In the genomic region with DNA sequence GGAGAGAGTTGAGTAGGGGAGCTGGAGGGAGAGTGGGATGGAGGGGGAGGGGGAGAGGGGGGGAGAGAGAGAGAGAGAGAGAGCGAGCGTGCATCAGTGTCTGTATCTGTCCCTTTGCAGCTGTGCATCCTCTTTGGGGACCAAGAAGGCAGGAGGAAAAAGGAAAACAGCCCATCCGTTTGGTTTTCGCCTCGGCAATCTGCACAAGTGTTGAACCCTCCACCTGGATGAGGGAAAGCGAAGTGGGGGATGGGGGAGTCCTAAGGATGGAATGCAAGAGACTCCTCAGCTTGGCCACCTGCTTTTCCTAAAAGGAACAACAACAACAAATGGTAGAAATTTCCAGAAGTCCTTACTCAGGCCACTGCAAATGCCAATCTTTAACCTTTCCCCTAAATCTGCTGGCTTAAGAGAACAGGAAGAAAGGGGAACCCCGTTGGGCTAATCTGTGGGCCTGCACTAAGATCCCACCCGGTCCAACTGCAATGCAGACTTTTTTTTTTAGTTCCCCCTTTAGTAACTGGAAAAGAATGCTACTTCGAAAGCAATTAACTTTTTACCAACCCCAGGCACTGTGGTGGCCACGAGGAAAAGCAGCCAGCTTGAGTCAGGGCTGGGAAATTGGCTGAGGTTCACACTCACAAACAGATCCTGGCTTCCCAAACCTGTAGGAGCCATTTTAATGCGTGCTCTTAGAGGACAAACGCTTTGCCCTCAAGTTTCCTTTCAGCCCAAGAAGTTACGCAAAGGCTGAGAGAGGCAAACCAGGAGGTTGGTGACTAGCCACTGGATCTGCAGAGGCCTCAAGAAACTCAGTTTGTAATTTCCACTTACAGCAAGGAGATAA, we compare ENCODE assay signal across 8 mouse cellular contexts. TPM values are rescaled to one million over a fixed set of nuclear protein-coding genes. Genes with fewer than 3 reads are reported as not detected.
DNase-seq lines count a peak whose midpoint lies in the region; ATAC-seq lines count a peak whose summit lies in the region.

No protein-coding gene starts in this region.

- ATAC-seq in megakaryocyte, adult 5-6 weeks (ENCODE audit: poor library complexity, severe bottlenecking) = no peak
- no peak for ATAC-seq in heart, embryonic 14.5 days (ENCODE audit: insufficient number of reproducible peaks, insufficient read depth, low FRiP score, low read depth)
- ATAC-seq in midbrain, embryonic 16.5 days = no peak

- DNase-seq in embryo, embryonic 10.5 days (ENCODE audit: low spot score) = peak; percentile 72
- DNase-seq in kidney, postnatal 14 days = peak; percentile 72
- DNase-seq in MN1 (ENCODE audit: low spot score) = no peak
- DNase-seq in urinary bladder, adult 2 months (ENCODE audit: low spot score) = no peak

- peaks cover 62% of the 10 kb centered on the region for H3K36me3 ChIP-seq in megakaryocyte, embryonic 14.5 days (replicated peaks; ENCODE audit: low read length)
- H3K36me3 ChIP-seq in heart, embryonic 14.5 days (ENCODE audit: control insufficient read depth, insufficient read depth, low read length) = peaks cover 12% of the 10 kb centered on the region
- no peaks in the 10 kb centered on the region for H3K36me3 ChIP-seq in midbrain, embryonic 16.5 days (ENCODE audit: control insufficient read depth, insufficient read depth, low read length)

- H3K27ac ChIP-seq in heart, embryonic 14.5 days (replicated peaks in 1 of 2; ENCODE audit: control insufficient read depth in 1 of 2, insufficient read depth in 1 of 2, low read depth in 2 of 2, low read length in 2 of 2) = peak overlapping the region; percentile 86 to 99
- H3K27ac ChIP-seq in midbrain, embryonic 16.5 days (ENCODE audit: low read length) = peak overlapping the region; percentile 100

- peak overlapping the region; percentile 79 for H3K9ac ChIP-seq in heart, embryonic 14.5 days (ENCODE audit: low read length)
- peak overlapping the region; percentile 71 for H3K9ac ChIP-seq in midbrain, embryonic 16.5 days (ENCODE audit: low read depth, low read length)

- H3K4me2 ChIP-seq in heart, embryonic 14.5 days (ENCODE audit: low read length) = peak overlapping the region; percentile 65
- H3K4me2 ChIP-seq in midbrain, embryonic 16.5 days (ENCODE audit: low read length) = peak overlapping the region; percentile 70

- 19% methylated on average over 13 of the region's 13 CpGs for WGBS in heart, embryonic 14.5 days
- WGBS in midbrain, embryonic 16.5 days = 9% methylated on average over 13 of the region's 13 CpGs

- peaks cover 95% of the 10 kb centered on the region for H3K4me1 ChIP-seq in megakaryocyte, embryonic 14.5 days
- peaks cover 74 to 92% of the 10 kb centered on the region in 2 experiments for H3K4me1 ChIP-seq in heart, embryonic 14.5 days (ENCODE audit: control insufficient read depth in 2 of 2, insufficient read depth in 2 of 2, low read length in 2 of 2)
- H3K4me1 ChIP-seq in midbrain, embryonic 16.5 days (ENCODE audit: control insufficient read depth, insufficient read depth, low read length) = peaks cover 91% of the 10 kb centered on the region

- no peaks in the 10 kb centered on the region for H3K9me3 ChIP-seq in megakaryocyte, embryonic 14.5 days
- H3K9me3 ChIP-seq in heart, embryonic 14.5 days (ENCODE audit: control insufficient read depth, low read length) = no peaks in the 10 kb centered on the region
- no peaks in the 10 kb centered on the region for H3K9me3 ChIP-seq in midbrain, embryonic 16.5 days (replicated peaks; ENCODE audit: control insufficient read depth, low read length, poor library complexity, severe bottlenecking)

- no peaks in the 10 kb centered on the region for H3K27me3 ChIP-seq in megakaryocyte, embryonic 14.5 days (replicated peaks)
- no peaks in the 10 kb centered on the region for H3K27me3 ChIP-seq in heart, embryonic 14.5 days (ENCODE audit: control insufficient read depth, insufficient read depth, low read length)
- H3K27me3 ChIP-seq in midbrain, embryonic 16.5 days (ENCODE audit: control insufficient read depth, insufficient read depth, low read depth, low read length) = no peaks in the 10 kb centered on the region

- peak overlapping the region; percentile 93 for H3K4me3 ChIP-seq in megakaryocyte, embryonic 14.5 days (replicated peaks)
- peak overlapping the region; percentile 34 to 40 for H3K4me3 ChIP-seq in heart, embryonic 14.5 days (ENCODE audit: control insufficient read depth in 1 of 2, insufficient read depth in 1 of 2, low read depth in 1 of 2, low read length in 2 of 2)
- peak overlapping the region; percentile 36 for H3K4me3 ChIP-seq in midbrain, embryonic 16.5 days (ENCODE audit: low read depth, low read length)

RNA-seq across cellular contexts. Expression of a gene that starts 17.0 kb away (rescaled TPM):
- 41.0 and 57.7 TPM in 2 replicates for polyA plus RNA-seq in megakaryocyte, embryonic 14.5 days (2012; ENCODE audit: insufficient read depth, low replicate concordance)
- 26.9 and 37.5 TPM in 2 replicates for total RNA-seq in megakaryocyte, adult 5-6 weeks (2015)
- 26.7 and 28.3 TPM in 2 replicates for total RNA-seq in megakaryocyte, adult 5-6 weeks (2017)
- 35.9 and 38.0 TPM in 2 replicates for polyA plus RNA-seq in heart, embryonic 14.5 days (2014; fragmentation: Nextera tagmentation; extraction: Ambion mirVana)
- 78.7 and 87.3 TPM in 2 replicates for polyA plus RNA-seq in midbrain, embryonic 16.5 days (2015; fragmentation: Nextera tagmentation; extraction: Ambion mirVana)
- polyA plus RNA-seq in urinary bladder, adult 2 months (2012; rRNA removed) = 35.3 and 46.7 TPM in 2 replicates

Comparison
In these comparisons a context has a peak if more than half of its experiments do, and no peak if none do; other contexts are left out.
1. H3K4me3 ChIP-seq: peak in every context shown above with its lines; median percentile 93 in megakaryocyte, embryonic 14.5 days; 37 in heart, embryonic 14.5 days; 36 in midbrain, embryonic 16.5 days.
2. DNase-seq: peak in embryo, embryonic 10.5 days (single experiment) and kidney, postnatal 14 days (single experiment); none in MN1 (single experiment) and urinary bladder, adult 2 months (single experiment).